Mouse (Mus musculus) kidney, embryonic 16.5 days (tissue): Measurements from ENCODE around the gene Bcap29. TPM values are rescaled to one million over a fixed set of nuclear protein-coding genes. Genes with fewer than 3 reads are reported as not detected.

ENCODE experiments used
- ATAC-seq: fragments of 200-750 bp; cut with Nextera tagmentation; 2 replicates; pipeline ENCODE4 v1.8.0; 2017; ENCODE audit warnings: moderate TSS enrichment; ENCODE audit not compliant: low FRiP score, low TSS enrichment
- H3K27ac ChIP-seq: fragments of 300-500 bp; sonication (generic); 2 replicates; pipeline ENCODE4 v1.5.1; 2014; ENCODE audit warnings: low read length
- H3K27me3 ChIP-seq: fragments of 300-500 bp; sonication (generic); 2 replicates; pipeline ENCODE4 v1.6.1; 2014; ENCODE audit warnings: low read length, control low read depth, mixed read lengths; ENCODE audit not compliant: insufficient read depth
- H3K36me3 ChIP-seq: fragments of 300-500 bp; sonication (generic); 2 replicates; pipeline ENCODE4 v1.6.1; 2014; ENCODE audit warnings: low read length, control low read depth, mixed read lengths; ENCODE audit not compliant: insufficient read depth
- H3K4me1 ChIP-seq: fragments of 300-500 bp; sonication (generic); 2 replicates; pipeline ENCODE4 v1.6.1; 2014; ENCODE audit warnings: low read length, control low read depth, mixed read lengths; ENCODE audit not compliant: insufficient read depth
- H3K4me2 ChIP-seq: fragments of 300-500 bp; sonication (generic); replicated peaks from 2 replicates; pipeline ENCODE4 v1.6.1; 2014; ENCODE audit warnings: low read depth, low read length
- H3K4me3 ChIP-seq: fragments of 300-500 bp; sonication (generic); 2 replicates; pipeline ENCODE4 v1.5.1; 2014; ENCODE audit warnings: mild to moderate bottlenecking, low read length
- H3K9ac ChIP-seq: fragments of 300-500 bp; sonication (generic); replicated peaks from 2 replicates; pipeline ENCODE4 v1.6.1; 2014; ENCODE audit warnings: low read length
- H3K9me3 ChIP-seq: fragments of 300-500 bp; sonication (generic); 2 replicates; pipeline ENCODE4 v1.6.1; 2016; ENCODE audit warnings: low read length, control low read depth
- WGBS: fragments of 180-500 bp; shearing (Covaris S2); extraction: QIAGEN DNeasy Blood & Tissue Kit; methylation state at CpG from one replicate; pipeline ENCODE4 v1.1.7; 2014; 5-methylcytosine and 5-hydroxymethylcytosine counted together
- polyA plus RNA-seq: library from polyadenylated mRNA; unstranded; fragments of >200 nt; fragmentation: Nextera tagmentation; extraction: Ambion mirVana; gene quantifications from 2 replicates; pipeline ENCODE4 v1.2.1, GENCODE M21; 2015

Gene Bcap29
- polyA plus RNA-seq, 1 experiment from 2014 or later, result 25.7 TPM

- Histone ChIP-seq H3K36me3 (no peaks in the 10 kb centered on the region), H3K9me3 (no peaks in the 10 kb centered on the region), H3K4me3 (no peak overlapping the region), H3K27ac (no peak overlapping the region), H3K4me2 (no peak overlapping the region), H3K27me3 (peaks cover 36% of the 10 kb centered on the region), H3K9ac (no peak overlapping the region), H3K4me1 (no peaks in the 10 kb centered on the region)
- WGBS, result 48% methylated on average over 1 of the region's 1 CpGs
- ATAC-seq, result no peak
Measured at GRCm38 (mm10) chr12:31554371-31554770, 80.1 kb downstream of the Bcap29 start.

GRCm38 (mm10) chr12:31551252-31551651, 83.2 kb downstream of the Bcap29 start:
- no peak overlapping the region for H3K27ac ChIP-seq
- no peaks in the 10 kb centered on the region for H3K4me1 ChIP-seq
- H3K4me2 ChIP-seq, result no peak overlapping the region
- peaks cover 18% of the 10 kb centered on the region for H3K27me3 ChIP-seq
- no peak overlapping the region for H3K4me3 ChIP-seq
- no peaks in the 10 kb centered on the region for H3K9me3 ChIP-seq
- WGBS, result 67% methylated on average over 1 of the region's 1 CpGs
- no peak for ATAC-seq
- no peak overlapping the region for H3K9ac ChIP-seq
- no peaks in the 10 kb centered on the region for H3K36me3 ChIP-seq

GRCm38 (mm10) chr12:31546061-31546460, 88.4 kb downstream of the Bcap29 start:
- Histone ChIP-seq H3K9me3 (no peaks in the 10 kb centered on the region), H3K9ac (no peak overlapping the region), H3K36me3 (no peaks in the 10 kb centered on the region), H3K4me3 (no peak overlapping the region), H3K27me3 (no peaks in the 10 kb centered on the region), H3K4me1 (no peaks in the 10 kb centered on the region), H3K27ac (no peak overlapping the region), H3K4me2 (no peak overlapping the region)
- WGBS, result 71% methylated on average over 1 of the region's 1 CpGs
- ATAC-seq, result no peak

GRCm38 (mm10) chr12:31545219-31545618, 89.2 kb downstream of the Bcap29 start:
- H3K4me1 ChIP-seq, result no peaks in the 10 kb centered on the region
- no peak overlapping the region for H3K4me2 ChIP-seq
- H3K9ac ChIP-seq, result no peak overlapping the region
- no peak overlapping the region for H3K27ac ChIP-seq
- no peaks in the 10 kb centered on the region for H3K27me3 ChIP-seq
- WGBS, result 43% methylated on average over 2 of the region's 2 CpGs
- no peak overlapping the region for H3K4me3 ChIP-seq
- no peak for ATAC-seq
- no peaks in the 10 kb centered on the region for H3K36me3 ChIP-seq
- H3K9me3 ChIP-seq, result no peaks in the 10 kb centered on the region

- Histone ChIP-seq H3K4me2 (no peak overlapping the region), H3K9me3 (no peaks in the 10 kb centered on the region), H3K4me1 (no peaks in the 10 kb centered on the region), H3K4me3 (no peak overlapping the region), H3K9ac (no peak overlapping the region), H3K36me3 (no peaks in the 10 kb centered on the region), H3K27ac (no peak overlapping the region), H3K27me3 (no peaks in the 10 kb centered on the region)
- no peak for ATAC-seq
- 72% methylated on average over 5 of the region's 5 CpGs for WGBS
Measured at GRCm38 (mm10) chr12:31541541-31541940, 92.9 kb downstream of the Bcap29 start.

Other genes starting within 250 kb of the Bcap29 start
- 0.07 and 0.08 TPM in 2 replicates for gene Slc26a3, start 243.8 kb downstream of the Bcap29 start, polyA plus RNA-seq
- 11.9 and 16.5 TPM in 2 replicates for gene Cbll1, start 135.0 kb downstream of the Bcap29 start, polyA plus RNA-seq
- 1.6 and 1.9 TPM in 2 replicates for gene Slc26a4, start 74.7 kb downstream of the Bcap29 start, polyA plus RNA-seq
- 9.4 and 9.9 TPM in 2 replicates for gene Dus4l, start 20.2 kb upstream of the Bcap29 start, polyA plus RNA-seq
- gene Cog5, start 20.2 kb upstream of the Bcap29 start, polyA plus RNA-seq, result 27.6 and 30.0 TPM in 2 replicates
- gene Gpr22, start 79.3 kb upstream of the Bcap29 start, polyA plus RNA-seq, result 0.39 and 0.46 TPM in 2 replicates